Mouse (Mus musculus) MEL-GATA-1-ER (cell line): ENCODE data around the gene Mllt10.
"Not testable (repeated sequence)": the region's sequence is repeated elsewhere in the genome, so short reads cannot be mapped to it uniquely, and the experiment has no call there.

Experiments
- DNase-seq: peaks from one replicate; pipeline ENCODE4 v3.0.0-alpha.2; 2012; ENCODE audit warnings: low read depth; ENCODE audit errors: extremely low read depth

Mllt10 gene

DNA sequence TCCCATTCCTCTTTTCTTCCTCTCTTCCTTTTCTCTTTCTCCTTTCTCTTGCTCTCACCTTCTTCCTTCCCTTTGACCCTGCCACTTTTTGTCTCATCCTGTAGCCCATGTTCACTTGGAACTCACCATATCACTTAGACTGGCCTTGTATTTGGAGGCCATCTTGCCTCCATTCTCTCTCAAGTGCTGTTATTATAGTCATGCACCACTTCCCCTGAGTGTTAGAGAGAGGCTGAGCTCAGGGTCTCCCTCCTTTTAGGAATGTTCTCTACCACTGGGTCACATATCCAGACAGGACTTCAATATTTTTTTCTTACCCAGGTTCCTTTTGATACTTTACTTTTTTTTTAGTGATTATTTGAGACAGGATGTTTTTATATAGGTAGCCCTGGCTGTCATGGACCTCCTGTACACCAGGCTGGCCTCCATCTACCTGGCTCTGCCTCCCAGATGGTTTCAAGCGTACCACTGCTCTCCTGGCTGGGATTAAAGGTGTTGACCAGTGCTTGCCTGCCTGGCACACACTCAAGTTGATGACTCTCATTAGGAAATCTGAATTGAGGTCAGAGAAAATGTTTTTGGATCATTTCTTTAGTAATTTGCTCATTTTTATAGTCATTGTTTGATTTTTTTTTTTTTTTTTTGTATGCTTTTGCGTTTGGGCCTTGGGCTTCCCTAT, 25.3 kb downstream of the Mllt10 start:
- DNase-seq: no peak

DNA sequence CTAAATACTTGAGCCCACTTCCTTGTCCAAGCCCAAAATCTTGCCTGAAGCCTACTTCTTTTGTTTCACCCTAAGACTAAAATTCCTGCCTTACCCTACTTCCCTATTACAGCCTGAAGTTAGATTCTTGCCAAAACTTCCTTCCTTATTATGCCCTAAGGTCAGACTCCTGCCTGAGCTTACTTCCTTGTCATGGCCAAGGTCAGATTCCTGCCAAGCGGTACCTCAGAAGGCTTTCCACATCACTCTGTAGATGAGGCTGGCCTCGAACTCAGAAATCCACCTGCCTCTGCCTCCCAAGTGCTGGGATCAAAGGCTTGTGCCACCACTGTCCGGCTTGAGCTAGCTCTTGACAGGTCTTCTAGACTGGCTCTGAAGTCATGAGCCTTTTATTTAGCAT, 32.7 kb downstream of the Mllt10 start:
- DNase-seq: not testable (repeated sequence)

GRCm38 (mm10) chr2:18093858-18094257, 38.8 kb downstream of the Mllt10 start:
- no peak for DNase-seq

DNA sequence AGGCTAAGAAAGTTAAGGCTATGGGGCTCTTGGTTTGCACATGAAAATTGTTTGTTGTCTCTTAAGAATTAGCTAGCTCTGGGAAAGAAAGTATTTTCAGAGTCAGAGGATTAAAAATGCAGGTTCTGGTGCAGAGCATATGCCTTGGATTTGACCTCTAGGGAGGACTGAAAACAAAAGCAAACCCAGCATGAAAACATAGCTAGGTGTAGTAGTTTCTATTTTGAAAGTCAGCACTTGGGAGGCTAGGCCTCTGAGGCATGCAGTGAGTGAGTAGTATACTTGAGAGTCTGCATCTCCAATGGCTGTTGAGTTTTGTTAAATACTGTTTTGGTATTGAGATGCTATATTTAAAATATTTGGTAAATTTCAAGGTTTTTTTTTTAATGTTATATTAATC, 39.3 kb downstream of the Mllt10 start:
- DNase-seq: no peak

DNA sequence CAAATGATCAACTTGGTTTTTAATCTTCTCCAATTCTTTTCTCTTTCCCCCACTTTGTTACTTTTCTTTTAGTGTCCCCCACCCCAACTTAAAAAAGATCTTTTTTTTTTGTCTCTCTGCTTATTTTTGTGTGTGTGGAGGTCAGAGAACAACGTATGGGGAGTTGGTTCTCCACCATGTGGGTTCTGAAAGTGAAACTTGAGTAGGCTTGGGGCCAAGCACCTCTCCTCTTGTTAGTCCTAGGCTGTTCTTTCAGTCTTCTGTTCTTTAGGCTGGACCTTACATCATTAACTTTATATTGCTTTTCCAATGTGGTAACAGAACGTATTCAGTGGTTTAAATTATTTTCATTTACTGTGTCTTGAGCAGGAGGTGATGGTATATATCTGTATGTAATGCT, 40.8 kb downstream of the Mllt10 start:
- DNase-seq: no peak

DNA sequence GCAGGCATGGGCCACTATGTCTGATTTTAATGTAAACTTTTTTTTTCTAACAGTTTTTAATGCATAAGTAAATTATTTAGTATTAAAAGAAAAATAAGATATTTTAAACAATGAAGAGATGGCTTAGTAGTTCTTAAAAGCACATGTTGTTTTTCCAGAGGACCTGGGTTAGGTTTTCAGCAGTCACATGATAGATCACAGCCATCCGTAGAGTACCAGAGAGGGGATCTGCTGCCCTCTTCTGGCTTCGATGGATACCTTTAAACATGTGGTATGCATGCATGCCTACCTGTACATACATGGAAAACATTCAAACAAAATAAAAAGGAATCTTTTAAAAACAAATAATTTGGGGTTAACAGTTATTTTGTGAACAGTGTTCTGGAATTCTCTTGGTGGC, 45.9 kb downstream of the Mllt10 start:
- DNase-seq: no peak

- no peak for DNase-seq
Observed at GRCm38 (mm10) chr2:18107561-18107960, 52.5 kb downstream of the Mllt10 start.

DNA sequence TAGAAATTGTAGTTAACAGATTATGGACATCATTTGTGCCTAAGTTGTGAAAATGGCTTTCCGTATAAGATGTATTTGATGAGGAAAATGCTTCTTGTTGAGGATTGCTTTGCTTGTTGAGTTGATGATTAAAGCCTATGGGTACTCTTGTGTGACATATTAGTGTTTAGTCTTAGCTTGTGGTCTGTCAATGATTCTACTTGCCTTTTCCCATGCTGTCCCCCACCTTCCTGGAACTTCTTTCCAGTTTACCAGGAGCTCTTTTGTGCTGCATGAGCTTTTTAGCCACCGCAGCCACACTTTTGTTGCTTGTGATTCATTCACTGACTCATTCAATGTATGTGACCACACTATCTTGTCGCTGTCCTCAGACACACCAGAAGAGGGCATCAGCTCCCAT, 53.2 kb downstream of the Mllt10 start:
- DNase-seq: no peak

GRCm38 (mm10) chr2:18111411-18111810, 56.4 kb downstream of the Mllt10 start:
- no peak for DNase-seq

GRCm38 (mm10) chr2:18116432-18116831, 61.4 kb downstream of the Mllt10 start:
- DNase-seq: no peak

- DNase-seq: no peak
Observed at GRCm38 (mm10) chr2:18138131-18138530, 83.1 kb downstream of the Mllt10 start.

DNA sequence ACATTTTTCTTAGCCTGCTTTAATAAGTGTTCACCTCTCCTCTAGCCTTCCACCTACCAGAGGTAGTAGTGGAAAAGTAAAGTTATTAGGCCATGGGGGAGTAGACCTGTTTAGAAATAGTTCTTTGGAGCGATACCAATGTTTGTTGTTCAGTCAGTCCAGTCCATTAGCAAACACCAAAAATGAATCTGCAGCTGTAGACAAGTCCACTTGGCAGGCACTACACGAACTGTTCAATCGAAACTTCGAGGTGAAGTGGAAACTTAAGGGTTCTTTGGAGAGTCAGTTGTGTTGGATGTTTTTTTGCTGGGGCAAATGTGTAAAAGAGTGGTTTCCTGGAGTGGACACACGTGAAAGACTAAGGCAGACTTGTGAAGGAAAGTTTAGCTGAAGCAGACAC, 84.6 kb downstream of the Mllt10 start:
- no peak for DNase-seq

- no peak for DNase-seq
Observed at GRCm38 (mm10) chr2:18156131-18156530, 101.1 kb downstream of the Mllt10 start.

- no peak for DNase-seq
Observed at GRCm38 (mm10) chr2:18159426-18159825, 104.4 kb downstream of the Mllt10 start.

DNA sequence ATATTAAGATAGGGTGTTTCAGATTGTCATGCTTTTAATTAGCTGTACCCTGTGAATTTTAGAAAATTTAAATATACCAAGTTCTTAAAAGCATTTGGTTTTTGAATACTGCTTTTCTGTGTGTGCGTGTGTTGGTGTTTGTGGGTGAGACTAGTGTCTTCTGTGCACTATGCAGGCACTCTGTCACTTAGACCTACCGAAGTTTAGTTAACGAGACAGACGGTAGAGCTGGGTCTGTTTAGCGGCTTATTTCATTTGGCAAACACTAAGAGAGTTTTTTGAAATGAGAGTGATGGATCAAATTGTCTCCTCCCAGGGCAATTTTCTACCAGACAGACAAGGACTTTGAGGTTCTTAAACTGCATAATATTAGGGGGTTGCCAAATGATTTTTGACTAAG, 106.0 kb downstream of the Mllt10 start:
- DNase-seq: no peak

GRCm38 (mm10) chr2:18165511-18165910, 110.5 kb downstream of the Mllt10 start:
- DNase-seq: no peak

DNA sequence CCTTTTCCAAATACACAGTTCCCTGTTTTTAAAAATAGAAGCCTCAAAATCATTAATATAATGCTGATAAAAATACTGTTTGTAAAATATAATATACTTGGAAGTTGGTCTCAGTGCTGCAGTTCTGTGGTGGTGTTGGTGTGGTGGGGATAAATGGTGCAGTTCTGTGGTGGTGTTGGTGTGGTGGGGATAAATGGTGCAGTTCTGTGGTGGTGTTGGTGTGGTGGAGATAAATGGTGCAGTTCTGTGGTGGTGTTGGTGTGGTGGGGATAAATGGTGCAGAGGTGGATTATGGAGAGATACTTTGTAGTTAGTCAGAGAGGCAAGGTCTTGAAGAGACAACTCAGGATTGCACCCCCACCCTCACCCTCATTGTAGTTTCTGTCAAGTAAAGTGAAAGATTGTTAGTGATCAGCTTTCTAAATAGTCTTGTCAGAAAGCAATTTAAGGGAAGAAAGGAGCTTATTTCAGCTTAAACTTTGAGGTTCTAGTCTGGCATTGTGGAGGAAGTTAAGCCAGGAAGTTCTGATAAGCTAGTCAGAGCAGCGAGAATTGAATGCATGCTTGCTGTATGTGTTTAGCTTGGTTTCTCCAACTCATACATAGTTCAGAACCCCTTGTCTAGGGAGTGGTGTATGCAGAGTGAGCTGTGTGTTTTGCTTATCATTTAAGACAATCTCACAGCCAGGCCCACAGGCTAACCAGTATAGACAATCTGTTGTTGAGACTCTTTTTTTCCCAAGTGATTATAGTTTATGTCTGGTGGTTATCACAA, 114.3 kb downstream of the Mllt10 start:
- peak; percentile 56 for DNase-seq

DNA sequence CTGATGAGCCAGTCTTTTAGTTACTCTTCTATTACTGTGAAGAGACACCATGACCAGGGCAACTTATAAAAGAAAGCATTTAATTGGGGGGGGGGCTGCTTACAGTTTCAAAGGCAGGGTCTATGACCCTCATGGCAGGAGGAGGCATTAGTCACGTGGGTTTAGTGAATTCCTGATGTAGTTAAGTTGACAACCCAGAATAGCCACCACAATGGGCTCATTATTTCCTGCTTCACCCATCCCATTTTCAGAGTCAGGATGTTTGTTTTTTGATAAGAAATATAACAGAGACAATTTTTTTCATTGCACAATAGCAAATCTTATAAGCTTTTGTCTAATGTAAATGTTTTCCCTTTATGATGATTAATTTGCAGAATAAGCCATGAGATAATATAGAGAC, 120.2 kb downstream of the Mllt10 start:
- no peak for DNase-seq

- DNase-seq: no peak
Observed at GRCm38 (mm10) chr2:18176235-18176634, 121.2 kb downstream of the Mllt10 start.

GRCm38 (mm10) chr2:18180323-18180722, 125.3 kb downstream of the Mllt10 start:
- DNase-seq: no peak

GRCm38 (mm10) chr2:18181631-18182030, 126.6 kb downstream of the Mllt10 start:
- no peak for DNase-seq

- no peak for DNase-seq
Observed at GRCm38 (mm10) chr2:18183079-18183478, 128.0 kb downstream of the Mllt10 start.

GRCm38 (mm10) chr2:18188367-18188766, 133.3 kb downstream of the Mllt10 start:
- DNase-seq: no peak
